ENCODE assay signal across 9 mouse cellular contexts in the genomic region with DNA sequence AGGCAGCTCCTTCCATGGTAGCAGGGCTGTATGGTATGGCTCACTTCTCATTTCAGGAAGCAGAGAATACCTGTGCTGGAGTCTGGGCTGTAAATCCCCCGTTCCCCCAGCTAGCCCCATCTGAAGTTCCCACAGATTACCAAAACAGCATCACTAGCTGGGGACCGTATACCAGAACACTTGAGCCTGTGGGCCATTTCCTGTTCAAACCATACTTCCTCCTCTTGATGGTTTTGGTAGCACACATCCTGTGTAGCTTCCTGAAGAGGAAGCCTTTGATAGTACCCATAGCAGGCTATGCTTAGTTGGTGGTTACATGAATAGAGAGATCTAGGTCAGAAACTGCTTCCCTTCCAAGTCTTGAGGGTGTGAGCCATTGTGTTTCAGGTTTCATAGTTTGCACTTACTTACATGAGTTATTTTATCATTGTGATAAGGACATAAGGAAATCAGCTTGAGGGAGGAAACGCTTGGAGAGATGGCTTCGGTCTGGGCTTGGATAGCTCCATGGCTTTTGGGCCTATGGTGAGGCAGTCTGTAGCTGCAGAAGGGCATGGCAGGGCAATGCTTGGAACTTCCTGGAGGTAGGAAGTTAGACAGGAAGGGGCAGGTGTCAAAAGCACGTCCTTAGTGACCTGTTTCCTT. TPM values are rescaled to one million over a fixed set of nuclear protein-coding genes. Genes with fewer than 3 reads are reported as not detected.
A peak's percentile ranks its signal among the peaks of the same experiment; 100 is the strongest.
DNase-seq lines count a peak whose midpoint lies in the region; ATAC-seq and TF ChIP-seq lines count a peak whose summit lies in the region.
"Had no signal": no experiment of that assay in that cellular context is flagged by ENCODE, and none has a peak within 500 bp of the region (broad histone marks: within the 10 kb centered on the region; RNA-seq: fewer than 3 reads in every experiment).

No protein-coding gene starts in this region.

- TF ChIP-seq RAD21 in MEL (IDR thresholded peaks at IDR 0.05; ENCODE audit: low read depth, low read length), result no peak

- H3K79me2 ChIP-seq in MEL (ENCODE audit: control insufficient read depth, insufficient read depth, low read length, poor library complexity), result peaks cover 13% of the 10 kb centered on the region; the same call in 1 of the 2 replicates

- no peak overlapping the region for H3K4me2 ChIP-seq in kidney, embryonic 14.5 days (replicated peaks; ENCODE audit: low read depth, low read length)
- no peak overlapping the region for H3K4me2 ChIP-seq in kidney, embryonic 16.5 days (replicated peaks; ENCODE audit: low read depth, low read length)

- no peak for TF ChIP-seq CTCF in MEL (IDR thresholded peaks at IDR 0.05 in 2 of 3, conservative IDR thresholded peaks at IDR 0.05 in 1 of 3; ENCODE audit: control insufficient read depth in 1 of 3, insufficient read depth in 1 of 3, low read depth in 2 of 3, low read length in 3 of 3, poor library complexity in 1 of 3, severe bottlenecking in 1 of 3)

- H3K9ac ChIP-seq in kidney, embryonic 14.5 days (ENCODE audit: low read depth, low read length), result no peak overlapping the region
- H3K9ac ChIP-seq in MEL (ENCODE audit: control insufficient read depth, low read depth, low read length, poor library complexity, severe bottlenecking), result no peak overlapping the region
- H3K9ac ChIP-seq in kidney, embryonic 16.5 days (replicated peaks; ENCODE audit: low read length), result no peak overlapping the region

- no peaks in the 10 kb centered on the region for H3K27me3 ChIP-seq in kidney, embryonic 14.5 days (ENCODE audit: control insufficient read depth, insufficient read depth, low read length)
- H3K27me3 ChIP-seq in MEL (ENCODE audit: control insufficient read depth in 1 of 2, insufficient read depth in 2 of 2, low read length in 2 of 2), result no peaks in the 10 kb centered on the region
- H3K27me3 ChIP-seq in kidney, embryonic 16.5 days (ENCODE audit: insufficient read depth, low read length), result no peaks in the 10 kb centered on the region

- WGBS in kidney, embryonic 14.5 days, result 78% methylated on average over 5 of the region's 5 CpGs
- 73% methylated on average over 5 of the region's 5 CpGs for WGBS in kidney, embryonic 16.5 days

- peaks cover 5% of the 10 kb centered on the region for H3K4me1 ChIP-seq in kidney, embryonic 14.5 days (ENCODE audit: control insufficient read depth, insufficient read depth, low read length)
- peaks cover 2 to 13% of the 10 kb centered on the region in 2 experiments for H3K4me1 ChIP-seq in MEL (ENCODE audit: control insufficient read depth in 1 of 2, insufficient read depth in 2 of 2, low read length in 2 of 2)
- H3K4me1 ChIP-seq in kidney, embryonic 16.5 days (ENCODE audit: insufficient read depth, low read length), result peaks cover 7% of the 10 kb centered on the region

- H3K9me3 ChIP-seq in kidney, embryonic 14.5 days (ENCODE audit: control insufficient read depth, low read length), result no peaks in the 10 kb centered on the region
- H3K9me3 ChIP-seq in MEL (replicated peaks; ENCODE audit: insufficient read depth, low read length), result no peaks in the 10 kb centered on the region
- no peaks in the 10 kb centered on the region for H3K9me3 ChIP-seq in kidney, embryonic 16.5 days (ENCODE audit: low read length)

- no peak for DNase-seq in kidney, adult 8-10 months
- peak; percentile 75 for DNase-seq in MEL (ENCODE audit: low read depth, low spot score)
- peak; percentile 81 to 83 for DNase-seq in spleen, postnatal 36 days (ENCODE audit: low spot score in 2 of 2)
- DNase-seq in cerebellum, adult 9-11 months, result no peak
- no peak for DNase-seq in left cerebral cortex, adult 11 months (ENCODE audit: low spot score)
- DNase-seq: right cerebral cortex, postnatal 25 days had no signal

- TF ChIP-seq EP300 in MEL (IDR thresholded peaks at IDR 0.05; ENCODE audit: low read depth in 1 of 2, low read length in 2 of 2), result peak in 1 of 2 experiments; percentile 66; a peak in 1 of 4 replicates

- no peak for ATAC-seq in kidney, embryonic 14.5 days (ENCODE audit: low FRiP score, low TSS enrichment)
- peak; percentile 35; the same call in 1 of the 2 replicates for ATAC-seq in kidney, embryonic 16.5 days (ENCODE audit: low FRiP score, low TSS enrichment)
- ATAC-seq in erythroid progenitor cell, adult 5-6 weeks (replicated peaks; ENCODE audit: low FRiP score, poor library complexity, severe bottlenecking), result no peak

- peak overlapping the region; percentile 37; the same call in 1 of the 2 replicates for H3K27ac ChIP-seq in kidney, embryonic 14.5 days (ENCODE audit: low read depth, low read length)
- H3K27ac ChIP-seq in MEL (ENCODE audit: control insufficient read depth, low read depth, low read length), result peak overlapping the region; percentile 49; the same call in 1 of the 2 replicates
- H3K27ac ChIP-seq in kidney, embryonic 16.5 days (ENCODE audit: low read length), result peak overlapping the region; percentile 61

- TF ChIP-seq POLR2A in MEL (IDR thresholded peaks at IDR 0.05; ENCODE audit: control insufficient read depth in 1 of 2, insufficient read depth in 1 of 2, low read depth in 1 of 2, low read length in 2 of 2, poor library complexity in 1 of 2), result no peak

- no peaks in the 10 kb centered on the region for H3K36me3 ChIP-seq in kidney, embryonic 14.5 days (ENCODE audit: control insufficient read depth, insufficient read depth, low read length)
- H3K36me3 ChIP-seq in MEL (ENCODE audit: control insufficient read depth in 1 of 2, insufficient read depth in 2 of 2, low read length in 2 of 2), result peaks cover 0 to 18% of the 10 kb centered on the region in 2 experiments; a peak in 2 of 4 replicates
- H3K36me3 ChIP-seq in kidney, embryonic 16.5 days (ENCODE audit: insufficient read depth, low read length), result no peaks in the 10 kb centered on the region

- no peak overlapping the region for H3K4me3 ChIP-seq in kidney, embryonic 14.5 days (ENCODE audit: low read length)
- H3K4me3 ChIP-seq in MEL (ENCODE audit: control insufficient read depth in 1 of 2, insufficient read depth in 1 of 2, low read depth in 2 of 2, low read length in 2 of 2), result no peak overlapping the region
- H3K4me3 ChIP-seq in kidney, embryonic 16.5 days (ENCODE audit: low read length), result no peak overlapping the region

TF ChIP-seq in MEL, 35 proteins besides CTCF, POLR2A, EP300 and RAD21 (continues in another document):
- TF ChIP-seq POLR2AphosphoS2 (IDR thresholded peaks at IDR 0.05; ENCODE audit: low read length), result no peak
- no peak for TF ChIP-seq MYB (IDR thresholded peaks at IDR 0.05; ENCODE audit: low read depth, low read length)
- no peak for TF ChIP-seq ZNF384 (IDR thresholded peaks at IDR 0.05; ENCODE audit: low read depth, low read length)
- TF ChIP-seq CHD2 (IDR thresholded peaks at IDR 0.05; ENCODE audit: low read length), result no peak
- no peak for TF ChIP-seq ZKSCAN1 (IDR thresholded peaks at IDR 0.05; ENCODE audit: low read depth, low read length)
- TF ChIP-seq USF1 (IDR thresholded peaks at IDR 0.05; ENCODE audit: low read depth, low read length), result no peak
- no peak for TF ChIP-seq TBP (IDR thresholded peaks at IDR 0.05; ENCODE audit: low read depth, low read length)
- TF ChIP-seq MAZ (IDR thresholded peaks at IDR 0.05; ENCODE audit: low read depth, low read length), result no peak
- no peak for TF ChIP-seq MAFK (IDR thresholded peaks at IDR 0.05; ENCODE audit: borderline replicate concordance, low read depth, low read length)
- TF ChIP-seq GABPA (IDR thresholded peaks at IDR 0.05; ENCODE audit: low read depth, low read length), result no peak
- TF ChIP-seq NELFE (IDR thresholded peaks at IDR 0.05; ENCODE audit: low read depth, low read length), result no peak
- no peak for TF ChIP-seq POLR2AphosphoS5 (IDR thresholded peaks at IDR 0.05; ENCODE audit: borderline replicate concordance, low read depth, low read length)
- TF ChIP-seq JUND (IDR thresholded peaks at IDR 0.05; ENCODE audit: low read depth, low read length), result no peak
- TF ChIP-seq ETS1 (IDR thresholded peaks at IDR 0.05; ENCODE audit: low read depth, low read length), result 0 out of 2 replicates have a peak, but pooled peaks have one; percentile 34
- no peak for TF ChIP-seq GATA1 (IDR thresholded peaks at IDR 0.05; ENCODE audit: low read depth, low read length)
- TF ChIP-seq SMC3 (IDR thresholded peaks at IDR 0.05; ENCODE audit: low read depth, low read length), result no peak
- TF ChIP-seq NRF1 (IDR thresholded peaks at IDR 0.05; ENCODE audit: insufficient read depth, low read depth, low read length, poor library complexity, severe bottlenecking), result no peak
- TF ChIP-seq CHD1 (IDR thresholded peaks at IDR 0.05; ENCODE audit: low read depth, low read length), result no peak
- TF ChIP-seq MEF2A (IDR thresholded peaks at IDR 0.05; ENCODE audit: extremely low read depth, insufficient replicate concordance, low read depth, low read length, poor library complexity, severe bottlenecking), result no peak
- no peak for TF ChIP-seq ZMIZ1 (IDR thresholded peaks at IDR 0.05; ENCODE audit: low read depth, low read length)
- no peak for TF ChIP-seq USF2 (IDR thresholded peaks at IDR 0.05; ENCODE audit: borderline replicate concordance in 1 of 2, insufficient read depth in 1 of 2, low read depth in 1 of 2, low read length in 2 of 2)
- 0 out of 2 replicates have a peak, but pooled peaks have one; percentile 3 for TF ChIP-seq TCF12 (IDR thresholded peaks at IDR 0.05; ENCODE audit: low read depth, low read length)
- no peak for TF ChIP-seq BHLHE40 (IDR thresholded peaks at IDR 0.05; ENCODE audit: borderline replicate concordance, low read depth, low read length)

RNA-seq across cellular contexts. Expression of a gene that starts 7.4 kb away (rescaled TPM):
- 10.7 and 11.0 TPM in 2 replicates for polyA plus RNA-seq in kidney, embryonic 14.5 days (2014; fragmentation: Nextera tagmentation; extraction: Ambion mirVana)
- 30.3 and 34.8 TPM in 2 replicates for total RNA-seq in MEL (2012; rRNA removed)
- polyA plus RNA-seq in MEL (2012; ENCODE audit: insufficient read depth in 1 of 2, insufficient read length in 2 of 2, low read depth in 1 of 2, low replicate concordance in 2 of 2, missing spikeins in 1 of 2), result 10 to 100 TPM in 1 of 2 experiments, not detected in 1; 77.0 TPM
- 10.9 and 11.3 TPM in 2 replicates for polyA plus RNA-seq in kidney, embryonic 16.5 days (2015; fragmentation: Nextera tagmentation; extraction: Ambion mirVana)
- 124 and 134 TPM in 2 replicates for total RNA-seq in erythroid progenitor cell, adult 5-6 weeks (2015; ENCODE audit: low replicate concordance)
- total RNA-seq in erythroid progenitor cell, adult 5-6 weeks (2017; ENCODE audit: low replicate concordance), result 62.9 and 115 TPM in 2 replicates

RNA-seq across cellular contexts. Expression of a gene that starts 42.4 kb away (rescaled TPM):
- 38.1 and 62.0 TPM in 2 replicates for polyA plus RNA-seq in kidney, embryonic 14.5 days (2014; fragmentation: Nextera tagmentation; extraction: Ambion mirVana)
- 156 and 234 TPM in 2 replicates for total RNA-seq in MEL (2012; rRNA removed)
- 100 to 1,000 TPM in 1 of 2 experiments, 10 to 100 TPM in 1; 90.9 to 106 TPM for polyA plus RNA-seq in MEL (2012; ENCODE audit: insufficient read depth in 1 of 2, insufficient read length in 2 of 2, low read depth in 1 of 2, low replicate concordance in 2 of 2, missing spikeins in 1 of 2)
- polyA plus RNA-seq in kidney, embryonic 16.5 days (2015; fragmentation: Nextera tagmentation; extraction: Ambion mirVana), result 46.5 and 48.5 TPM in 2 replicates
- 2,179 and 2,513 TPM in 2 replicates for total RNA-seq in erythroid progenitor cell, adult 5-6 weeks (2015; ENCODE audit: low replicate concordance)
- total RNA-seq in erythroid progenitor cell, adult 5-6 weeks (2017; ENCODE audit: low replicate concordance), result 2,141 and 2,792 TPM in 2 replicates

Comparison
In these comparisons a context has a peak if more than half of its experiments do, and no peak if none do; other contexts are left out.
1. DNase-seq: peak in MEL (single experiment) and spleen, postnatal 36 days (2 of 2); none in kidney, adult 8-10 months (0 of 2), cerebellum, adult 9-11 months (single experiment) and left cerebral cortex, adult 11 months (single experiment).
2. Peak in every context shown above with its lines, with median percentiles within 50 percentile points of each other: H3K27ac ChIP-seq.